Mouse (Mus musculus) thymus, postnatal 0 days (tissue): ENCODE data around the gene Cyp2t4. TPM values are rescaled to one million over a fixed set of nuclear protein-coding genes. Genes with fewer than 3 reads are reported as not detected.

ENCODE experiments used
- DNase-seq: peaks from one replicate; pipeline ENCODE4 v3.0.0-alpha.2; 2015; ENCODE audit warnings: low spot score
- polyA plus RNA-seq: library from polyadenylated mRNA; unstranded; fragments of >200 nt; fragmentation: Nextera tagmentation; extraction: Ambion mirVana; gene quantifications from 2 replicates; pipeline ENCODE4 v1.2.1, GENCODE M21; 2015

Cyp2t4 gene
- polyA plus RNA-seq, 1 experiment from 2014 or later: not detected

DNA sequence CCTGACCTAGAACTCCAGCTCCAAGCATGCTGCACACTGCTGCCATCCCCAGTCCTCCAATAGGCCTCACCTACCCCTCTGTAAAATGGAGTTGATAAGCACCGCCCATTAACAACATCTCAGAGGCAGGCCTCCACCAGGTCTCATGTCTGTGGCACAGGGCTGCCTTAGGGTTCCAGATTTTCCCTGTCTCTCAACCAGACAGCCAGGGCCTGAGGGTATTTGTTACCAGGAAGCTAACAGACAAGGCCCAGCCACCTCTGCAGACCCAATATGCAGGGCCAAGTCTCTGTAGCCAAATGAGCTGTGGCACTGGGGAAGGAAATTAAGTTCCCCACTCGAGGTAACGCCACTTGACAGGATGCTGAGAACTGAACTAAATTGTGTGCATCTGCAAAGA, 7.4 kb downstream of the Cyp2t4 start:
- DNase-seq: no peak

DNA sequence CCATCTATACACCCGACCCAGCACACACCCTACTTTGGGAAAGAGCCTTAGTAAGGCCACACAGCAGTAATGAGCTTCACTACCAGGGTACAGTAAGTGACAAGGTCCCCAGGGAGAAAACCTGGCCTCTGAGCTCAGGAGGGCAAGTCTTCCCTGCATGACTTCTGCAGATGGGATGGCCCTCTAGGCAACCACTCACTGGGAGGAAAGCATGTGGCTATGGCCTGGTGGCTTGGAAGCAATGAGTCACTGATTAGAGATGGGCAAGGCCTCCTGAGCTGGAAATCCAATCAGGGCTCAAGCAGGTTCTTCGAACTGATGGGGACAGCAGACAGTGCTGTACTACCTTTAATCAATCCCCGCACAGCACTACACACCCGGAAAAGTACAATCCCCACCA, 8.2 kb downstream of the Cyp2t4 start:
- DNase-seq: no peak

DNA sequence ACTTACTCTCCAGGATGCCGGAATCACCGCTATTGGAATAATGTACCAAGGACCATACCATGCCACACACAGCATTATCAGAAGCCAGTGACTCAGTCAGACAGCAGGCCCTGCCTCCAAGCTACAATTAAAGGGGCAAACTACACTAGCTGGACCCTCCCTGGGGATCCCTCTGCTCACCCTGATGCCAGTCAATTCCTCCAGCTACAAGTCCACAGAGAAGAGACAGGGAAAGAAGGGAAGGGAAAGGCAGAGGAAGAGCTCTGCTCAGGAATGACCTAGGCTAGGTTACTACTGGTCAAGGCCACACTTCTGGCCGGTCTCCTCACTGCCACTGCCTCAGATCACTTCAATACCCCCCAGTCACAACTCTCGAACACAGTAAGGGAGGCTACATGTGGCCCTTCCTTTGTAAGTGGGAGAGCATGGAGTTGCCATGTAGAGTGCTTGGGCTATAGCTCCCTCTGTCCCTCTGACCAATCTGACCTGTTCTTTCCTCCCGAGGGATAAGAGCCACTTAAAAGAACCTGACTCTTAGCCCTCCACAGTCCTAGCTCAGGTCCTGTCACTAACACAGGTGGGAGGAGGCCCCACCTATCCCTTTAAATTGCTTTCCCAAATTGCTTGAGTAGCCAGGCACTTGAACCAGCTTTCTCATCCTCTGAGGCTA, 9.4 kb downstream of the Cyp2t4 start:
- no peak for DNase-seq

DNA sequence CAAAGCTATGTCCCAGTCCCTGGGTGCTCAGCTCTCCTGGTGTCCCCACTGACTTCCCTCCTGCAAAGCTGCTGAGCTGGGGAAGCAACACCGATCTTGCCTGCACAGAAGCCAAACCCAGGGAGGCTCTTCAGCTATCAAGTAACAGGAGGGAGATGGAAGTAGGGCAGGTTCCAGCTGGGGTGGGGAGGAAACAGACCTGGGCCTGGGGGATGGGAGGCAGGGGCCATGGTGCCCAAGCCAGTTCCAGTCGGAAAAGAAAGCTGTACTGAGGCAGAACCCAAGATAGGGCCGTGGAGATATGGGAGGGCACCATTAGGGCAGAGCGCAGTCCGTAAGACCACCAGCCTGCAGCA, 9.9 kb downstream of the Cyp2t4 start:
- no peak for DNase-seq

DNA sequence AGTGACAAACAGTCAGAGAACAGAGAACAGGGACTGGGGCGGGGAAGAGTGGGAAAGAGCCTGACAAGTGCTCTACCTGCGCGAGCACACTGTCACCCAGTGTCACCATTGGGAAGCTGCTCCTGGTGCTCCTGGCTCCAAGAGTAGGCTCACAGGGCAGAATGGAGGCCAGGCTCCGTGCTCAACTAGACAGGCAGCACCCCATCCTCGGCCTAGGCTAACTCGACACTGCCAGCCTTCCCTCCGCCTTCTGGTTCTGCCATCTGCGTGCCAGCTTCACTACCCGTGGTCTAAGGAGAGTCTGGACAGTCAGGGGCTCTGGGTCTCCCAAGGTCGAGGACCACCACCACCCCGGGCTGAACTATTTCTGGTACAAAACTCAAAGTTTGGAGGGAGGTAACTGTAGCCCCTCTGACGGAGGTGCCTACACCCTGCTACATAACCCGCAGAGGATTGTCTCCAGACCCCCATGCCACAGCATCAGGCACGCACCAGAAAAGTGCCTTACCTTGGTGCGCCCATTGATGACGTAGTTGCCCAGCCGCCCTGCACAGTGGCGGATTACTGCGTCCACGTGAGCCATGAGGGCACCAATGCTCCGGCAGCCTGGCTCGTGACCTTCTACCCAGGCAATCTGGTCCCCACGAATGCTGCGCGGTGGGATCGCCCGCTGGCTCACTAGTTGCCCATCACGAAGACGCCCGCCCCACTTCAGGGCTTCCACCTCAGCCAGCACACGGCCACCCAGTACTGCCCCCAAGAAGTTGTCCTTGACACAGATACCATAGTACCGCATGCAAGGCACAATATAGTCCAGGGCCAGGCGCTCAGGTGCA, 10.8 kb downstream of the Cyp2t4 start:
- DNase-seq: no peak

DNA sequence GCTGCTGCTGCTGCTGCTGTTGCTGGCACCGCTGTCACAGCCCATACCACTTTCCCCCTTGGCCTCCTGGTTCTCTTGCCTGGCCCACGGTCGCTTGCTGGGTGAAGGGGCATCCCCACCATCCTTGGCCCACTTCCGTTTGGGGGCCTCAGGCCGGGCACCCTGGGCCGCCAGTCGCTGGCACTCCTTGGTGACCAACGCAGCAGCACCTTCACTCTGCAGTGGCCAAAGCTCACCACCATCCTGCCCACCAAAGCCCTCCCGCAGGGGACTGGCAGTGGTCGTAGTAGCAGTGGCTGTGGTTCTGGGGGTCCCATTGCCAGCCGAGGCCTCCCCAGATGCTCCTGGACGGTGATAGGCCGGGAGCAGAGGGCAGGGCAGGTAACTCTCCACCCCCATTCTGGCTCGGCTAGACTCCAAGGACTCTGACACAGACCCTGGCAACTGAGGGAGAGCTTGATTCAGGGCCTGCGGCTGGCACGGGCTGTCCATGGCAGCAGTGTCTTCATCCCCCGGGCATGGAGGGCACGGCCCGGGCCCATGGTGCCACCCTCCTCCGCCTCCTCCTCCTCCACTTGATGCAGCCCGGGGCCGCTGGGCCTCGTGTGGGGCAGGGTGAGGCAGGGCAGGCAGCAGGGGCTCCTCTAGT, 11.6 kb downstream of the Cyp2t4 start:
- no peak for DNase-seq

DNA sequence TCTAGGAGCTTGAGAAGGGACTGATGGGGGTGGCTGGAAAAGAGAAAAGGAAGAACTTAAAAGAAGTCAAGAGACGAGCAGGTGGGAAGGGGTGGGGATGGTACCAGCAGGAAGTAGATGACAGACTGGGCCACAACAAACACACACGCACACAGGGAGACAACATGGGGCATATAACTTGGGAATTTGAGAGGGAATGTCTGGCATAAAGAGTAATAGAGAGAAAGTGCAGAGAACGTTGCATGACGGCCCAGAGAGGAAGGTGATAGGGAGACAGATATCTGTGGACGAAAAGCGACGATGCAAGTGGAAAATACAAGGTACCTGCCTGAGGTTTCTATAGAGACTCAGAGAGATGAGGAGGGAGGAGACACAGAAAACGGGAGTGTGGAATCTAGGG, 12.2 kb downstream of the Cyp2t4 start:
- peak; percentile 34 for DNase-seq

DNA sequence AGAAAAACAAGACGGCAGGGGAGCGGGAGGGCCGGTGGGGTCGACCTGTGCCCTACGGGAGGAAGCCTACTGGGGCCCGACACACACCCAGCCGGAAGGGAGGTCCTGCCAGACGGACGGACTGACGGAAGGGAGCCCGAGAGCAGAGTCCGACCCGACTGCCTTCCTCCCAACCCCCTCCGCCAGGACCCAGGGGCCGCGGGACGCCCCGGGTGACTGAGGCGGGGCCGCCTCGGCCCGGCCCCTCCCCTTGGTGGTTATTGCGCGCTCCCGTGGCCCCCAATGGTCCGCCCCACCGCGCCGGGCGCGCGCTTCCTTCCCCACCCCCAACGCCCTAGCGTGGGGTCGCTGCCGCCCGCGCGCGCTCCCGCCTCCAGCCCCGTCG, 12.7 kb downstream of the Cyp2t4 start:
- DNase-seq: peak; percentile 87

DNA sequence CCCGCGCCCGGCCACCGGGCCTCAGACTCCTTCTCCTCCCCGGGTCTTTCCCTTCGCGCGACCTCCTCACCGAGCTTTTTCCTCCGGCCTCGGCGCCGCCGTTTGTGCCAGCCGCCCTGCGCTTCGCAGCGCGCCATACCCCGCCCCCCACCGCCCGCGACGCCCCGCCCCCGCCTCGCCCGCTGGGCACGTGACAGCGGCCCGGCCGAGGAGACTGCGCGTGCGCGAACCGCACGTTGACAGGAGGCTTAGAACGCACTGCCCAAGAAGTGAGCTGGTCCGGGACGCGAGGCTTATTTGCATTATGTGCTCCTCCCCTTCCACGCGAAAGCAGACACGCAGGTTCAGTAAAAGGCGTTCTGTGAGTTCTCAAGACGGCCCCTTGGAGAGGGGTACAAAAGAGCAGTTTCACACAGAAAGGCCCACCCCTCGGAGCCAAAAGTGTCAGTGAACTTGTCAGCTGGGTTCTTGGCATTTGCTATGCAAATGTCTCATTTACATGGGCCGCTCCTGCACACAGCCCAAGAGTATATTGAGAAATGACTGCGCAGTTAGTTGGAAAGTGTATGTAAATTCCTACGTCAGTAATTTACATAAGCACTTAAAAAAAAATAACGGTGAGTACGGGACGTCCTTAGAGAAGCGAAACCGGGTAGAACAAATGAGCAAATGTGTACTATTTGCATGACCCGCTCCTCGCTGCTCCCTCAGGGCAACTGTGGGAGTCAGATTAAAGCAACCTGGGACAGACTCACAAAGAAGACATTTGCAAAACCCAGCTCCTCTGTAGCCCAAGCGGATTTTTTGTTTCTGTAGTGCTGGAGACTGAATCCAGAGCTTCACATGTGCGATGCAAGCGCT, 13.3 kb downstream of the Cyp2t4 start, which contains the start of gene Egln2:
Egln2 (minus strand) TSS at position 189 of the 861 bp plus-strand sequence.
- peak; percentile 97 for DNase-seq

DNA sequence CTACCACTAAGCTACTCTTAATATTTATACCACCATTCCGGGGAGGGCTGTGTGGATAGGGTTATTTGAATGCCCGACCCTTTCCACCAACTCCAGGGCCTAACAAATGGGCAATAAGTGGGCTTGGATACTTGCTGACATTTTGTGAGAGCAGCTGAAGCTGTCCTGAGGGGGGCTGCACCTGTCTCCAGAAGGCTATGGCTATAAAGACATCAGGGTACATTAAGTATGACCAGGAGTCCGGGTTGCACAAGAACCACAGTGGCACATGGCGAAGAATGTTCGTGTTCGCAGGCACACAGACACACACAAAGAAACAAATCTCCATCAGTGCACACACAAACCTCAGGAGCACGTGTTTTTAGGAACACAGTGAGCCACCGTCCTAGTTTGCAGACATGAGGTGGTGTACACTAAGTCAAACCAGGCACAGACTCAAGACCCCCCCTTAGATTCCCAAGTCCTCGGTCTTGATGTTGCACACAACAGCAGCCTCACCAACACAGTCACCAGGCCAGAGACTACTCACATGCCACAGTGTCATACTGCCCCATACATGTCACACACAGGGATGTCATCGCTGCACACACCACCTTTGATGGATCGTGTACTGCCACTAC, 14.1 kb downstream of the Cyp2t4 start:
- no peak for DNase-seq

DNA sequence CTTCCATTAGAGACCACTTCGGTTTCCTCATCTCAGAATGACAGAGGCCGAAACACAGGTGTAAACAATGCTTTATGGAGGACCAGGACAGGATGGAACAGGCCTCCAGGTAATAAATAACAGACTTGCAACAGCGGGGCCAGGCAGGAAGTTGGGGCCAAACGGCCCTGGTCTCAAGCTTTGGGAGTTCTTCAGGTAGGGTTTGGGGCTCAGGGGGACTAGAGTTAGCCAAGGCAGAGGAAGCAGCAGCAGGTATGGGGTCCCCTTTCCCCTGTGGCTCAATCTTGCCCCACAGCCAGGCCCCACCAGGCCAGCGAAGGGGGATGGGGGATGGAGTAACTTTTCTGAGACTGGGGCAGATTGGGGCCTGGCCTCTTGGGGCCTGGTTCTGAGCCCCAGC, 14.9 kb downstream of the Cyp2t4 start:
- no peak for DNase-seq

DNA sequence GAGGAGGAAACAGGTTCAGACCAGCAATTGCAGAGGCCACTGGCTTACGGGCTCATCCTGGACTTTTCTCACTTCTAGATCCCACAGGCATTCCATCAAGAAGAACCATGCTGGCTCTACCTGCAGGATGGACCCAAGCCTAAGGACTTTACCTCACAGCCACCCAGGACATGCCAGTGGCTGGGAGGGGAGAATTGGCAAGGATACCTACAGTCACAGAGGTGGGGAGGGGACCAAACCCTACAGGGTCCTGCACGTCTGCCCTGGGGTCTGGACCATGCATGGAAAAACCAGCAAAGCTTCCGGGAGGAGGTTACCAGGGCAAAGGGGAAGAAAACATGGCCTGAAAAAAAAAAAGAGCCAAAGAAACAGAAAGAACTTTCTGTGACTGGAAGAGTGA, 17.5 kb downstream of the Cyp2t4 start:
- no peak for DNase-seq

DNA sequence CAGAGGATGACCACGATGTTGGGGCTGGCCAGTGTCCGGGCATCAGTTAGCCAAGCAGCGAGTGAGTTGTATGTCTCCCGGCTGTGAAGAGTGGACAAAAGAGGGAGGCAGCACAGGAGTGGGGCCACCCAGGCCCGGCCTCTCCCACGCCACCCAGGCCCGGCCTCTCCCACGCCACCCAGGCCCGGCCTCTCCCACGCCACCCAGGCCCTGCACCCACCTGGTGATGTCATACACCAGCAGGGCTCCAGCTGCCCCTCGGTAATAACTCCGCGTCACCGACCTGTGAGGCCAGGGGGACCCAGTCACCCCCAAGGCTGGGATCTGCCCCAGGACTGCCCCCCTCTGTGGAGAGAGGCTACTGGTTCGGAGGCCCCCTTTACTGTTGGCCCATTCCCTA, 21.0 kb downstream of the Cyp2t4 start:
- DNase-seq: no peak

DNA sequence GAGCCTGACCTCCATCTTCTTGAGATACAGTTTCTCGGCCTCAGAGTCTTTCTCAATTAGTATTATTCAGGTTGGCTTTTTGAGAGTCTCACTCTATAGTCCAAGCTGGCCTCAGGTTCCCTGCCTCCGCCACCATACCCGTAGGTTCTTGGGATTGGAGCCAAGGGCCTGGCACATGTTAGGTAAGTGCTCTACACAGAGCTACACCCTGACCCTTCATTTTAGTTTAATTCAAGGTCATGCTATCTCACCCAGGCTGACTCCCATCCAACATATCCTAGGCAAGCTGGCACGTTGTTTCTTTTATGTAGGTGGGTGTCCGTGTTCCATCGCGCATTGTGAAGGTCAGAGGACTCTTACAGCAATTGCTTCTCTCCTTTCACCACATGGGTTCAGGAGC, 21.4 kb downstream of the Cyp2t4 start:
- DNase-seq: no peak

DNA sequence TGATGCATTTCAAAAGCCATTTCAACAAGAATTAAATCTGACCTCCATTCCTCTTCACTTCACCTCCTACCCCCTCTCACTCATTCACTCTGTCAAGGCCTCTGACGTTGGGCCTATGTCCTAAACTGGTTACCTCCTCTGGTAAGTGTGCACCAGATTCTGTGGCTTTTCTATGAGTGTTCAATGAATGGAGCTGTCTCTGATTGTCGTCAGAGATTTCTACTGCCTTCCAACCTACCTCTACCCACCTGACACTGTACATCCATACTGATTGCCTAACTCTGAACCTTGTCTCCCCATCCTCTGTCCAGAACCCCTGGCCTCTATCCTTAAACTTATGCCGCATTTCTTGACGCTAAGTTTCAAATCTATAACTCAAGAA, 24.4 kb downstream of the Cyp2t4 start:
- no peak for DNase-seq

DNA sequence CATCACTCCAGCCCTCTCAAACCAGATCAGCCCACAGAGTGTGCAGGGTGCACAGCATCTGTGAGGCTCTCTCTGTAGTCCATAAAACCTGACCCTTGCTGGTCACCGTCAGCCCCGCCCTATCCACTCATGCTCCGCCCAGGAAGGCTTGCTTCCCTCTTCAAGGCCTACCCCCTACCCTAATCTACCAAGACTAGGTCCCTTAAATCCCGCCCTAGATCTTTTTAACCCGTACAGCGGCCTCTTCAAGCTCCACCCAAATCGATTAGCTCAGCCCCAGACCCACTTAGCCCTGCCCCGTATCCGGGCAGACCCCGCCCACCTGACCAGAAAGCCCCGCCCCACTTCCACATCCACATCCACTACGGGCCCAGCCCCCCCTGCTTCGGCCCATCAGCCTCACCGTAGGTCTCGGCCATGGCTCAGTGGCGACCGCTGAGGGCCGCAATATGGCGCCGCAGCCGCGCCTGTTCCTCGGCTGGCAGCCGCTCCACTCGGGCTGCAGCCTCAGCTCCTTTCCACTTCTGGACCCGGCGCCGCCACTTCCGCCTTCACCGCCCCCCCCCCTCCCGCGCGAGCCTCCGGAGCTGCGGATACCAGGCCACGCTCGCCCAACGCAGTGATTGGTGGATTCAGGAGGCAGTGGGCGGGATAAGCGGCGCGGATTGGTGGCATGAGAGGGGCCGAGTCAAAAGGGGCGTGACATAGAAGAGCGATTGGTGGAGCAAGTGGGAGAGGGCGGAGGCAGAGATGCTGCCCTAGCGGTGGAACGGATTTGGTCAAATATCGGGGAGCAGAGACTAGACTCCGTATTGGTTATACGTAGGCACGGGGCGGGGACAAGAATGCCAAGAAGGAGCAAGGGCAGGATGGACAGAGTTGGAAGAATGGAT, 25.1 kb downstream of the Cyp2t4 start, which contains the start of gene Rab4b:
Rab4b (minus strand) TSS at position 573 of the 893 bp plus-strand sequence.
- DNase-seq: peak; percentile 99

DNA sequence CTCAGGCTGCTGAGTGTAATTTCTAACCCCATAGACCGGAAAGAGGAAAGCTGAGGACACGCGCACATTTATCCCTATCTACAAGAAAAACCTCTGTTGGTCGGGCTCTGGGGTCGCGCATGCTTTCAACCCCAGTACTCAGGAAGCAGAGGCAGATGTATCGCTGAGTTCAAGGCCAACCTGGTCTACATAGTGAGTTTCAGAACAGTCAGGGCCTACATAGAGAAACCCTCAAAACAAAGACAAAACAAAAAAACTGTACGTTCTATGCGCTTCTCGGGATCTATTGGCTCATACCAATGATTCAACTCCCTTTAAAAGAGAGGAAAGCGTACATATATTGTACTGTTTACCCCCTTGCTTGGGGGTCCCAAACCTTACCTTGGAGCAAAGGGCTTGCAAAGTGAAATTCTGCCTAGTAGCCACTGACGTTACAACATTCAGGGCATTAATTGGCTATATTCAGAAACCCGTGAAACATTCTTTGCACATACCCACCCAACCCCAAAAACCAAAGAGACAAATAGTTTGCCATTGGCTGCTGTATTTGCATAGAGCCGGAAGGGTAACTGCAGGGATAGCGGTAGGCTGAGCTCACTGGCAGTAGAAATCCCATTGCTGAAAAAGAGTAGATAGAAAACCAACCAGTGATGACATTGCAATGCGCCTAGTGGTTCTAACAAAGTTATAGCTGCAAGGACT, 25.9 kb downstream of the Cyp2t4 start:
- no peak for DNase-seq

DNA sequence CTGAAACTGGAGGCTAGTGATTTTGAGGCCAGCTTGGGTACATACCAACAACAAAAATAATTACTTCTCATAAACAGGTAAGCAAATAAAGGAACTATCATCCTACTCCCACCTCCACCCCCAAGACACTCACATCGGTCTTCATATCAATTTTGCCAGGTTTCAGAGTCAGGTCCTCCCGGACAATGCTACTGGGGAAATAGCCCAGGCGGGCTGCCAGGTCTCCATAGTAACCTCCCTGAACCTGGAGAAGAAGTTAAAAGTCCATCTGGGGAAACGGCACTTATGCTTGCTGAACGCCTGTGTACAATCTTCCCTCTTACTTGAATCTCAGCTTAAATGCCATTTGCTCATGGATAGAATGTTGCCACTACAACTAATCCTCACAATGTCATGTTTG, 26.5 kb downstream of the Cyp2t4 start:
- no peak for DNase-seq
